ENCODE assay signal across 19 mouse cellular contexts in genomic region chr3:30168396-30169186, GRCm38 (mm10).
"Had no signal": no experiment of that assay in that cellular context is flagged by ENCODE, and none has a peak within 500 bp of the region (broad histone marks: within the 10 kb centered on the region; RNA-seq: fewer than 3 reads in every experiment).

No protein-coding gene starts in this region.

- H3K27me3 ChIP-seq: limb, embryonic 15.5 days; lung, embryonic 15.5 days; midbrain, embryonic 12.5 days; neural tube, embryonic 13.5 days had no signal

- H3K4me2 ChIP-seq: limb, embryonic 15.5 days; liver, embryonic 11.5 days; lung, embryonic 15.5 days; midbrain, embryonic 12.5 days; neural tube, embryonic 13.5 days had no signal

- H3K4me1 ChIP-seq: limb, embryonic 15.5 days; lung, embryonic 15.5 days; midbrain, embryonic 12.5 days; neural tube, embryonic 13.5 days had no signal

- H3K36me3 ChIP-seq: limb, embryonic 15.5 days; lung, embryonic 15.5 days; midbrain, embryonic 12.5 days; neural tube, embryonic 13.5 days had no signal

- H3K27ac ChIP-seq: limb, embryonic 15.5 days; liver, embryonic 14.5 days; lung, embryonic 15.5 days; midbrain, embryonic 12.5 days; neural tube, embryonic 13.5 days had no signal

- H3K4me3 ChIP-seq: limb, embryonic 15.5 days; lung, embryonic 15.5 days; midbrain, embryonic 12.5 days; myocyte; neural tube, embryonic 13.5 days had no signal

- DNase-seq: kidney, adult 11 months; kidney, adult 9 months; kidney, postnatal 14 days; kidney, postnatal 4 days; liver, postnatal 0 days; lung, postnatal 10 days; lung, postnatal 4 days; retina, postnatal 1 day; right cerebral cortex, postnatal 4 days; spleen, adult 18-20 months; thymus, postnatal 25 days had no signal

- H3K9me3 ChIP-seq: limb, embryonic 15.5 days; lung, embryonic 15.5 days; midbrain, embryonic 12.5 days; neural tube, embryonic 13.5 days had no signal

- H3K9ac ChIP-seq: limb, embryonic 15.5 days; liver, embryonic 14.5 days; liver, postnatal 0 days; lung, embryonic 15.5 days; midbrain, embryonic 12.5 days; neural tube, embryonic 13.5 days had no signal

- ATAC-seq: liver, postnatal 0 days; midbrain, embryonic 16.5 days had no signal
